Mouse (Mus musculus) kidney, adult 18-20 months (tissue): ENCODE measurements at regions not wholly inside any gene's neighbourhood (a gene's known extent, or its start where the extent isn't known, plus 50 kb on each side); places are given as distances from the start of the nearest gene placed in this dataset.
"Not testable (repeated sequence)": the region's sequence is repeated elsewhere in the genome, so short reads cannot be mapped to it uniquely, and the experiment has no call there.

ENCODE experiments used
- DNase-seq: peaks from one replicate; pipeline ENCODE4 v3.0.0; 2021

DNA sequence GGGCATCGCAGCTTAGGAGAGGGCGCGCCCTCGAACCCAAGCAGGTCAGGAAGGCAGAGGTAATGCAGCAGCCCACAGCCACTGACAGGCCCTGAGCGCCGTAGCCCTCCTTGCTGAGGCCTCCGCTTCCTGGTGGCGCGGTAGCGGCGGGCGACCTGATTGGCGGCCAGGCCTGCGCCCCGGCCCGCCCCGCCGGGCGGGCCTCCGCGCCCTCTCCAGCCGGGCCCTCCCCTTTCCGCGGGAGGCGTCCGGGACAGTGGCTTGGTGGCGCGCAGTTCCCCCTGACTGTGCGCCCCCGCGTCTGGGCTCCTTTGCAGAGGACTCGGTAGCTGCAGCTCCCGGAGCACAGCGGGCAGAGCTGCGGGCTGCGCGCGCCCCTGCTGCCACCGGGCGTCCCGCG, 242.1 kb downstream of the Gm21863 start:
- DNase-seq = peak; percentile 2

DNA sequence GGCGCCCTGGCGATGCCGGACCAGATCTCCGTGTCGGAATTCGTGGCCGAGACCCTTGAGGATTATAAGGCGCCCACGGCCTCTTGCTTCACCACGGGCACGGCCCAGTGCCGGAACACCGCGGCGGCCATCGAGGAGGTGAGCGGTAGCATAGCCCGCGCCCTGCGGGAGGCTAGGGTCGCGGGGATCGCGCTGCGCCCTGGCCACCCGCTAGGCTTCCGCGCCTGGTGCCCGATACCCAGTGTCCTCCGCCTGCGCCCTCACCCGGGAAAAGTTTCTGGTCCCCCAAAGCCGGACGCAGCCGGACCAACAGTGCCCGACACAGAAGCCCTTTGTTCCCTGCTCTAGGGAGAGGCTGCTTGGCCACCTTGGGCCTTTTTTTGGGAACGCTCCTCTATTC, 242.6 kb downstream of the Gm21863 start:
- DNase-seq = peak; percentile 1

DNA sequence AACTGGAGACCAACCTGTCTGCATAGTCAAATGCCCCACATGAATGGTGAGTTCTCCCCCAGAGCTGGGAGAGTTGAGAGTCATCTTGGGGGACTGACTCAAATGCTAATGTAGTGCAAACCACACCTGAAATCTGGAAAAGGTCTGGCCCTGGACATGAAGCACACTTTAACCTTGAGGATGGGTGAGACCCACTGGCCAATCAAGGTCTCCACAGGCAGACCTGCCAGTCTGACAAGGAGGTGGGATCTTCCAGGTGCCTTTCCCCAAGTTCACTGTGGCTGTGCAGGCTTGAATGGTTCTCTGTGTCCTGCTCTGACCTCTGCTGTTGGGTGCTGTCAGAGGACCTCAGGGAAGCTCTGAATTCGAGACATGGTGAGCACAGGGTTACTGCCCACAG, 269.6 kb downstream of the Gm21863 start:
- DNase-seq = not testable (repeated sequence)

DNA sequence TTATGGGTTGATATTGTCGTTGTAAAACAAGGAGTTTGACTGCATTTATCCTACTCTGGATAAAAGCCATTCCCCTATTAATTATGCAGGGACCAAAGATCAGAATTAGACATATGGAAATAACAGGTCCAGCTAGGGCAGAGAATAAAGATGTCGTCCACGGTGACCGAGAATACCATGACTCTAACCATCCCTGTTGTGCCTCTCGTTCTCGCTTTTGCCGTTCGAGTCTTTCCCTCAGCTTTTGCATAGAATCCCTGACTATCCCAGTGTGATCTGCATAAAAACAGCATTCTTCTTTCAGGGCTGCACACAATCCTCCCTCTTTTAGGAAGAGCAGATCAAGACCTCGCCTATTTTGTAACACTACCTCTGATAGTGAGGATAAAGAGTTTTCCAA, 272.5 kb downstream of the Gm21863 start:
- DNase-seq = not testable (repeated sequence)

DNA sequence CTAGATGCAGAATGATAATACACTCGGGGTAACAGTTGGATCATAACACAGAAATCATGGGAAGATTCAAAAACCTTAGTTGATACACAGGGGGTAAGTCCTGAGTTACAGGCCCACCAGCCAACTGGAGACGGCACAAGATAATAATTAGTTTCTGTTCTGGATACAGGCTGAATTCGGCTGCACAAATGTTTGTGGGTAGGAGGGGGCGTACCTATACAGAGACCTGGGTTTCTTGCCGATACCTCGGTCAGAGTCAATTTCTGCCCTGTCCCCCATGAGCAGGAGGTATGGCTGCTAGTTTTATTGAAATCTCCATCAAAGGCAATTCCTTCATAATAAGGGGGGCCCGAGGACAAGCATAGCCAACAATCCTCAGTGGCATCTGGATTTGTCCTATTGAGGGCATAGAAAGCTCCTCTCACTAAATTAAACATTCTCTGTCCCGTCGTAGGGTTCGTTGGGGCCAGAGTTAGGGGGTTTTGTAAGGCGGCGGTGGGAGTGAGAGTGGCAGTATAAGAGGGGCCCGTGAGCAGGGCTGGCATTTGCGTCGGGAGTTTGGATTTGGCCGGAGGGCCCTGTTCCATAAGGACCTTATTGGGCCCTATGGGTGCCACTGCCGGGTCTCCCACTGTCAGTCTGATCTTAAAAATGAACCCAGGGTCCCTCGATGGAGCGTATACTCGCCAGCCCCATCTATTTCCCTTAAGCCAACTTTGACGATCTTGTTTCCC, 273.3 kb downstream of the Gm21863 start:
- DNase-seq = not testable (repeated sequence)

DNA sequence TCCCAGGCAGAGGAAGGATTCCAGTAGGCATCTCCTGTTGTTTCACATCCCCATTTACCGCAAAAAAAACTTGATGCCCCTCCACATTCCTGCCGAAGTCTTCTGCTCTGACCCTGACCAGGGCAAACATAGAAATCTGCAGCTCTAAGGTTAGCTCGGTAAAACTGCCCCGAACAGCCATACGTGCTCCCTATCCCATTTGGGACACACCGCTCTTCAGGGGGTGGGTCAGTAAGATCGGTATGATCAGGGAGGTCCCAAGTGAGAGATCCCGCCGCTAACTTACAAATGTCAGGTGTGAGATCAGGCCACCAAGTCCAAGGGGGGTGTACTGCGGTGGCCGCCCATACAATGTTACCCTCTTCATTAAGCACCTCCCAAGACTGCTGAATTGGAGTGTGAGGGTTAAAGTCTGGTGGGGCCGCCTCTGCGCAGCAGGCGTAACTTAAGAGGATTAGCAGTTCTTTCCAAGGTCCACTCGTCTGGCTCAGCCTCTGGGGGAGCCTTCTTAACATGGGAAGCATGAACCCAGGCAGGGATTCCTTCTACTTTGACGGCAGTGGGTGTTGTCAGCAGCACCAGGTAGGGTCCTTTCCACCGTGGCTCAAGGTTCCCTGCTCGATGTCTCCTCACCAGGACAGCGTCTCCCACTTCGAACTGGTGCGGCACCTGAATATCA, 274.2 kb downstream of the Gm21863 start:
- not testable (repeated sequence) for DNase-seq

DNA sequence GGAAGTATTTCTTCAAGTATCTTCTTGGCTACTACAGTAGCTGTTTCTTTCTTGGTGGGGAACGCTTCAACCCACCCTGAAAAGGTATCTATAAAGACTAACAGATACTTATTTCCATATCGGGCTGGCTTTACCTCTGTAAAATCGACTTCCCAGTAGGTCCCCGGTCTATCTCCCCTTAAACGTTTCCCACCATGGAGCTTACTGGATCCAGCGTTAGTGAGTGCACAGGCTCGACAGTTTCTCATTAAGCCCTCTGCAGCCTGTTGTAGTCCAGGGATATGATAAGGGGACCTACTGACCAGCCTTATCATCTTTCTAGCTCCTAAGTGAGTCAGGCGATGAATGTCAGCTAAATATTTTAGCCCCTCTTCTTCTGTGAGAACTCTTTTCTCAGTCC, 275.1 kb downstream of the Gm21863 start:
- DNase-seq = not testable (repeated sequence)

DNA sequence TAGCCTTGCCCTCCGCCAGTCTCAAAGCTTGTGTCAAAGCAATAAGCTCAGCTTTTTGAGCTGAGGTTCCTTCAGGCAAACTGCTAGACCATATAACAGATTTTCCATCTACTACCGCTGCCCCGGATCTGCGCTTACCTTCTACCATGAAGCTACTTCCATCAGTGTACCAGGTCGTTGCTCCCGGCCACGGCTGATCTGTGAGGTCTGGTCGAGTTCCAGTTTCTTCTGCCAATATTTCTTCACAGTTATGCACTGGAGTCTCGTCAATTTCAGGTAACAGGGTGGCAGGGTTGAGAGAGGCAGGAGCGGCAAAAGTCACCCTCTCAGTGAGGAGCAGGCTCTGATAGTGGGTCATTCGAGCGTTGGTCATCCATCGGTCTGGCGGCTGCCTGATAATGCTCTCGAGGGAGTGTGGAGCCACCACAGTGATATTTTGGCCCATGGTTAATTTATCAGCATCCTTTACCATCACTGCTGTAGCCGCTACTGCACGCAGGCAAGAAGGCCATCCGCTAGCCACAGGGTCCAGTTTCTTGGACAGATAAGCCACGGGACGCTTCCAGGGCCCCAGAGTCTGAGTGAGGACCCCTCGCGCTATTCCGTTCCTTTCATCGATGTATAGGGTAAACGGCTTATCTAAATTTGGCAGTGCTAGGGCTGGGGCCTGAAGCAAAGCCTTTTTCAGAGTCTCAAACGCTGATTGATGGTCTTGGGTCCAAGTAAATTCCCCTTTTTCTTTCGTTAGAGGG, 276.0 kb downstream of the Gm21863 start:
- no peak for DNase-seq

DNA sequence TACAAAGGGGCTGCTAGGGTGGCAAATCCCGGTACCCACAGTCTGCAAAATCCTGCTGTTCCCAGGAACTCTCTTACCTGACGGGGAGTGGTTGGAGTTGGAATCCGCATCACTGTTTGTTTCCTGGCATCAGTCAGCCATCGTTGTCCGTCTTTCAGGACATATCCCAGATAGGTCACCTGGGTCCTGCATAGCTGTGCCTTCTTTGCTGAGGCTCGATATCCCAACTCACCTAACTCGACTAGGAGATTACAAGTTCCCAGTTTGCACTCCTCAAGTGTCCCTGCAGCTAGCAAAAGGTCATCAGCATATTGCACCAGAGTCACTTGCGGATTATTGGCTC, 276.6 kb downstream of the Gm21863 start:
- no peak for DNase-seq

DNA sequence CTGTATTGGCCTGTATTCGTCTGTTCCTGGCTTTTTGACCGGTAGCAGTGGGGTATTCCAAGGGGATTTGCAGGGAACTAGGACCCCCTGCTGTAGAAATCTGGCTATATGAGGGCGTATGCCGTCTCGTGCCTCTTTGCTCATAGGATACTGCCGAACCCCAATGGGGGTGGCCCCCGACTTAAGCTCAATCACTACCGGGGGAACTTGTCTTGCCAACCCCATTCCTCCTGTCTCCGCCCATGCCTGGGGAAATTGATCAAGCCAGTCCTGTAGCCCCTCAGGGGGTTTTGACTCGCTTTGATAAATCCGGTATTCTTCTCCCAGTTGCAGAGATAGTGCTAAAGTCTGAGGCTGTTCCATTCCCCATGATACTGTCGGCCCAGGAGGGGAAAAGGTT, 277.2 kb downstream of the Gm21863 start:
- DNase-seq = no peak

DNA sequence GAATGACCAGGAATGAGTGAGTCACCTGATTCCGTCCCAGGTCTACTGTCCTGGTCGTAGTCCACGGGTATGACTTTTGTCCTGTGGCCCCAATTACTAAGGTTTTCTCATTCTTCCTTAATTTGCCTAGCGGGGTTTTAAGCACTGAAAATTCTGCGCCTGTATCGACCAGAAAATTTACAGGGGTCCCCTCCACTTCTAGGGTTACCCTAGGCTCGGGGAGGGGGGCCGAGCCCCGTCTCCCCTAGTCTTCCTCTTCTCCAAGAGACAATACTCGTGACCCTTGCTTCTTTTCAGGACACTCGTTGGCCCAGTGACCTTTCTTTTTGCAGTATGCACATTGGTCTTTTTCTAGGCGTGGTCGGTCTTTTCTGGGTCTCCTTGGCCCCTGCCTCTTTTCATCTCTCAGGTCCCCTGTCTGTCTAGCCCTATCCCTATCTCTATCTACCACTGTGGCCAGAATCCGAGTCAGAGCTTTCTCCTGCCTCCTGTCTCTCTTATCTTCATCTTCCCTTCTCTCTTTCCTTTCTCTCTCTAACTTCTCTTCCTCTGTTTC, 277.8 kb downstream of the Gm21863 start:
- no peak for DNase-seq

DNA sequence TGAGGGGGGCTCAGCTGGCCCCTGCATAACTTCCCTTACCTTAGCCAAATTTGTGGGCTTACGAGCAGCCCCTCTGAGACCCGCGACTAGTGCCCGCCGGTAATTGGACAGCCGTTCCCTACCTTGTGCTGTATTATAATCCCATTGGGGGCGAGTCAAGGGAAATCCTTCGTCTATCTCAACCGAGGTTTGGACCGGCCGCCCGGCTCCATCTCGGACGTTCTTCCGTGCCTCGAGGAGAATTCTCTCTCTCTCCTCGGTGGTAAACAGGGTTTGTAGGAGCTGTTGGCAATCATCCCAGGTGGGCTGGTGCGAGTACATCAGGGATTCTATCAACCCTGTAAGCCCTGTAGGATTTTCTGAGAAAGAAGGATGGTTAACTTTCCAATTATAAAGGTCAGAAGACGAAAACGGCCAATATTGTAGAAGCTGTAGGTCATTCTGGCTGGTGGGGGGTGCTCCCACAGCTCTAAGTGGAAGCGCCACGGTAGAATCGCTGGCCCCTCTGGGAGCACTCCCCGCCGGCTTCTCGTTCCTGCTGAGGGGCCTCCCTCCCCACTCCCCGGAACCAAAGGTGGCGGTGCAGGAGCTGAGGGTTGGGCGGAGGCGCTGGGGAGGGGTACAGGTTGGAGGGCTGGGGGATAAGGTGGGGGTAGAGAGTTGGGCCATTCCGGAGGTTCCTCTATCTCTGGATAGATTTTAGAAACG, 278.6 kb downstream of the Gm21863 start:
- DNase-seq = no peak

DNA sequence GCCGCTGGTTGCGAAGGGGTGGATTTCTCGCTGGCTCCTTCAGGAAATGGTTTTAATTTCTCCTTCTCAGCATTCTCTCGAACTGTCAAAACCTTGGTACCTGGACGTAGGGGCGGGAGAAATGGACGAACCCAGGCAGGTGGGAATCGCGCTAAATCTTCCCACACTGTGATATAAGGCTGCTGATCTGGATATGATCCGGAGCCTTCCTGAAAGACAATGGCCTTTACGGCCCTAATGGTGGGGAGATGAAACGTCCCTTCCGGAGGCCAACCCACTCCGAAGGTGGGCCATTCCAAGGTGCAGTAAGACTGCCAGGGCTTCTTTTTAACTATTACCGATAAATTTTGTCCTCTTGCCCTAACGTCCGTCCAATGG, 279.1 kb downstream of the Gm21863 start:
- DNase-seq = no peak

DNA sequence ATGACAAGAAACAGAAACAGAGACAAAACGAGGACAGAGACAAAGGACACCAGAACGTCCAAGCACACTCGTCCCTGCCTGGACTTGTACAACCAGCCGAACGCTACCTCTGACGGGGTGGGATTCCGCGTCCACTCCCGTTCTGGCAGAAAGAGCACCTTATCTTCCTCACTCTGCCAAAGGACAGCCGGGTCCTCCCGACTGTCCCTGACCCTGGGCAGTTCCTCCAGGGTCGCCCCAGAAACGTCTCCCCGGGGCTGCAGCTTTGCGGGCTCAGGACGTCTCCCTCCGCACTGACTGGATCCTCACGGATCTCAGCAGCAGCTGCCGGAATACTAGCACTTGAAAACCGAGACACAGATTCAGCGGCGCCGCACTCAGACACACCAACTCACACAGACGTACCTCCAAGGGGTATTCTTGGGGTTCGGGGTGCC, 279.6 kb downstream of the Gm21863 start:
- DNase-seq = no peak
